10 mouse cellular contexts compared by ENCODE assay signal in genomic region chr5:148378707-148379106, GRCm38 (mm10).
"Had no signal": no experiment of that assay in that cellular context is flagged by ENCODE, and none has a peak within 500 bp of the region (broad histone marks: within the 10 kb centered on the region; RNA-seq: fewer than 3 reads in every experiment).

No protein-coding gene starts in this region.

- H3K27me3 ChIP-seq: limb, embryonic 13.5 days; liver, embryonic 12.5 days; liver, embryonic 15.5 days; lung, embryonic 15.5 days had no signal

- H3K9ac ChIP-seq: limb, embryonic 13.5 days; liver, embryonic 12.5 days; liver, embryonic 15.5 days; lung, embryonic 15.5 days had no signal

- H3K9me3 ChIP-seq: limb, embryonic 10.5 days; lung, embryonic 15.5 days had no signal

- H3K27ac ChIP-seq: limb, embryonic 10.5 days; limb, embryonic 13.5 days; liver, embryonic 12.5 days; liver, embryonic 15.5 days; lung, embryonic 15.5 days had no signal

- DNase-seq: kidney, adult 9 months; kidney, postnatal 14 days; kidney, postnatal 4 days; lung, postnatal 14 days; midbrain, embryonic 14.5 days had no signal

- H3K36me3 ChIP-seq: lung, embryonic 15.5 days had no signal

- H3K4me3 ChIP-seq: limb, embryonic 10.5 days; limb, embryonic 13.5 days; liver, embryonic 12.5 days; liver, embryonic 15.5 days; lung, embryonic 15.5 days had no signal
